Mouse (Mus musculus): ENCODE results near the gene Pdpn. TPM values are rescaled to one million over a fixed set of nuclear protein-coding genes. Genes with fewer than 3 reads are reported as not detected.
"Not testable (repeated sequence)": the region's sequence is repeated elsewhere in the genome, so short reads cannot be mapped to it uniquely, and the experiment has no call there.

Gene Pdpn
- polyA plus RNA-seq (2012; rRNA removed) = 2.1 and 2.2 TPM in 2 replicates

- H3K27ac ChIP-seq (ENCODE audit: control insufficient read depth, insufficient read depth, low read length) = no peak within 1 kb of the TSS
- 14% methylated on average over 31 of the region's 31 CpGs for WGBS
Measured at GRCm38 (mm10) chr4:143299325-143300070, at the start of gene Pdpn. TSS of gene Pdpn (minus strand) at chr4:143299564.

GRCm38 (mm10) chr4:143348678-143349077 lies 49.3 kb upstream of the Pdpn start:
- H3K36me3 ChIP-seq (ENCODE audit: control insufficient read depth, insufficient read depth, low read length) = no peaks in the 10 kb centered on the region
- 33% methylated on average over 5 of the region's 5 CpGs for WGBS
- H3K27ac ChIP-seq (ENCODE audit: control insufficient read depth, insufficient read depth, low read length) = no peak overlapping the region
- H3K27me3 ChIP-seq (ENCODE audit: control insufficient read depth, insufficient read depth, low read length) = peaks cover 5% of the 10 kb centered on the region; the same call in 1 of the 2 replicates
- DNase-seq = no peak
- H3K4me1 ChIP-seq (replicated peaks; ENCODE audit: control insufficient read depth, insufficient read depth, low read length) = no peaks in the 10 kb centered on the region
- H3K4me3 ChIP-seq (ENCODE audit: control insufficient read depth, insufficient read depth, low read length) = no peak overlapping the region
- TF ChIP-seq POLR2A (IDR thresholded peaks at IDR 0.05; ENCODE audit: control insufficient read depth, extremely low read depth, insufficient read depth, low read length, poor library complexity) = no peak

More at GRCm38 (mm10) chr4:143299325-143300070, at the start of gene Pdpn:
- Histone ChIP-seq H3K4me1 (replicated peaks; ENCODE audit: control insufficient read depth, insufficient read depth, low read length) (no peaks in the 10 kb centered on the region), H3K27me3 (ENCODE audit: control insufficient read depth, insufficient read depth, low read length) (peaks cover 3% of the 10 kb centered on the region; the same call in 1 of the 2 replicates), H3K36me3 (ENCODE audit: control insufficient read depth, insufficient read depth, low read length) (no peaks in the 10 kb centered on the region), H3K4me3 (ENCODE audit: control insufficient read depth, insufficient read depth, low read length) (no peak within 1 kb of the TSS)
- no peak for DNase-seq
- TF ChIP-seq CTCF (IDR thresholded peaks at IDR 0.05; ENCODE audit: borderline replicate concordance, control insufficient read depth, extremely low read depth, insufficient read depth, low read length, poor library complexity) (no peak), POLR2A (IDR thresholded peaks at IDR 0.05; ENCODE audit: control insufficient read depth, extremely low read depth, insufficient read depth, low read length, poor library complexity) (no peak)

GRCm38 (mm10) chr4:143345491-143345890 lies 46.1 kb upstream of the Pdpn start:
- not testable (repeated sequence) for DNase-seq; H3K27me3 ChIP-seq (ENCODE audit: control insufficient read depth, insufficient read depth, low read length); H3K4me1 ChIP-seq (replicated peaks; ENCODE audit: control insufficient read depth, insufficient read depth, low read length); H3K27ac ChIP-seq (ENCODE audit: control insufficient read depth, insufficient read depth, low read length); H3K36me3 ChIP-seq (ENCODE audit: control insufficient read depth, insufficient read depth, low read length); H3K4me3 ChIP-seq (ENCODE audit: control insufficient read depth, insufficient read depth, low read length)
- 89% methylated on average over 5 of the region's 5 CpGs for WGBS

- Histone ChIP-seq H3K27me3 (ENCODE audit: control insufficient read depth, insufficient read depth, low read length) (no peaks in the 10 kb centered on the region), H3K36me3 (ENCODE audit: control insufficient read depth, insufficient read depth, low read length) (no peaks in the 10 kb centered on the region), H3K4me1 (replicated peaks; ENCODE audit: control insufficient read depth, insufficient read depth, low read length) (no peaks in the 10 kb centered on the region), H3K27ac (ENCODE audit: control insufficient read depth, insufficient read depth, low read length) (no peak overlapping the region), H3K4me3 (ENCODE audit: control insufficient read depth, insufficient read depth, low read length) (no peak overlapping the region)
- WGBS = 92% methylated on average over 7 of the region's 7 CpGs
- TF ChIP-seq POLR2A (IDR thresholded peaks at IDR 0.05; ENCODE audit: control insufficient read depth, extremely low read depth, insufficient read depth, low read length, poor library complexity) (no peak), CTCF (IDR thresholded peaks at IDR 0.05; ENCODE audit: borderline replicate concordance, control insufficient read depth, extremely low read depth, insufficient read depth, low read length, poor library complexity) (no peak)
- DNase-seq = no peak
Measured at GRCm38 (mm10) chr4:143341470-143341869, 42.1 kb upstream of the Pdpn start.

- WGBS = 93% methylated on average over 13 of the region's 13 CpGs
- Histone ChIP-seq H3K4me1 (replicated peaks; ENCODE audit: control insufficient read depth, insufficient read depth, low read length) (no peaks in the 10 kb centered on the region), H3K27me3 (ENCODE audit: control insufficient read depth, insufficient read depth, low read length) (no peaks in the 10 kb centered on the region), H3K27ac (ENCODE audit: control insufficient read depth, insufficient read depth, low read length) (no peak overlapping the region), H3K4me3 (ENCODE audit: control insufficient read depth, insufficient read depth, low read length) (no peak overlapping the region), H3K36me3 (ENCODE audit: control insufficient read depth, insufficient read depth, low read length) (no peaks in the 10 kb centered on the region)
- DNase-seq = no peak
- no peak for TF ChIP-seq POLR2A (IDR thresholded peaks at IDR 0.05; ENCODE audit: control insufficient read depth, extremely low read depth, insufficient read depth, low read length, poor library complexity)
- TF ChIP-seq CTCF (IDR thresholded peaks at IDR 0.05; ENCODE audit: borderline replicate concordance, control insufficient read depth, extremely low read depth, insufficient read depth, low read length, poor library complexity) = no peak
Measured at GRCm38 (mm10) chr4:143339808-143340207, 40.4 kb upstream of the Pdpn start.

GRCm38 (mm10) chr4:143336096-143336495 lies 36.7 kb upstream of the Pdpn start:
- H3K36me3 ChIP-seq (ENCODE audit: control insufficient read depth, insufficient read depth, low read length) = no peaks in the 10 kb centered on the region
- H3K4me3 ChIP-seq (ENCODE audit: control insufficient read depth, insufficient read depth, low read length) = no peak overlapping the region
- TF ChIP-seq CTCF (IDR thresholded peaks at IDR 0.05; ENCODE audit: borderline replicate concordance, control insufficient read depth, extremely low read depth, insufficient read depth, low read length, poor library complexity) (no peak), POLR2A (IDR thresholded peaks at IDR 0.05; ENCODE audit: control insufficient read depth, extremely low read depth, insufficient read depth, low read length, poor library complexity) (no peak)
- 75% methylated on average over 2 of the region's 2 CpGs for WGBS
- no peak overlapping the region for H3K27ac ChIP-seq (ENCODE audit: control insufficient read depth, insufficient read depth, low read length)
- no peaks in the 10 kb centered on the region for H3K27me3 ChIP-seq (ENCODE audit: control insufficient read depth, insufficient read depth, low read length)
- no peaks in the 10 kb centered on the region for H3K4me1 ChIP-seq (replicated peaks; ENCODE audit: control insufficient read depth, insufficient read depth, low read length)
- DNase-seq = no peak

GRCm38 (mm10) chr4:143334995-143335394 lies 35.6 kb upstream of the Pdpn start:
- no peaks in the 10 kb centered on the region for H3K4me1 ChIP-seq (replicated peaks; ENCODE audit: control insufficient read depth, insufficient read depth, low read length)
- no peaks in the 10 kb centered on the region for H3K36me3 ChIP-seq (ENCODE audit: control insufficient read depth, insufficient read depth, low read length)
- H3K27me3 ChIP-seq (ENCODE audit: control insufficient read depth, insufficient read depth, low read length) = no peaks in the 10 kb centered on the region
- H3K27ac ChIP-seq (ENCODE audit: control insufficient read depth, insufficient read depth, low read length) = no peak overlapping the region
- no peak for TF ChIP-seq CTCF (IDR thresholded peaks at IDR 0.05; ENCODE audit: borderline replicate concordance, control insufficient read depth, extremely low read depth, insufficient read depth, low read length, poor library complexity)
- TF ChIP-seq POLR2A (IDR thresholded peaks at IDR 0.05; ENCODE audit: control insufficient read depth, extremely low read depth, insufficient read depth, low read length, poor library complexity) = no peak
- H3K4me3 ChIP-seq (ENCODE audit: control insufficient read depth, insufficient read depth, low read length) = no peak overlapping the region
- no peak for DNase-seq
- WGBS = 91% methylated on average over 17 of the region's 17 CpGs
